Mouse (Mus musculus): ENCODE measurements around the gene Tnfrsf18. TPM values are rescaled to one million over a fixed set of nuclear protein-coding genes. Genes with fewer than 3 reads are reported as not detected.

The Tnfrsf18 gene
- total and polyA plus RNA-seq, 2 experiments from 2014 or later, result 1.2 TPM; not detected in 1

DNA sequence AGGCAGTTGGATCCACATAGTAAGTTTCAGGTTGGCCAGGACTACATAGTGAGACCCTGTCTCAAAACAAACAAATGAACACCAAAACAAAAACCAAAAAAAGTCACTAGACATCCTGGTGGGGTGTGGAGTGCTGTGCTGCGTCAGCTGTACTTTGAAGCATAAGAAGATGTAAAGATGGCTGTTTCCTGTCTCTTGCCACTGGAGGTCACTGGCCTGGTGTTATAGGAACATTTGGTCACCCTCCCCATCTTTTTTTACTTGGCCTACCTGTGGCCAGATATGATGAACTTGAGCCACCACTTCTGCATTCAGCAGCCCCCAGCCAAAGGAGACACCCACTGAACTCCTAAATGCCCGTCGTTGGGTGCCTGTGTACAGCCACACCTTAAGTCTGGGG, 4.6 kb upstream of the Tnfrsf18 start:
- Histone ChIP-seq H3K27ac (ENCODE audit: low read depth, low read length) (no peak overlapping the region), H3K4me3 (ENCODE audit: low read depth, low read length) (no peak overlapping the region), H3K4me1 (ENCODE audit: insufficient read depth) (no peaks in the 10 kb centered on the region), H3K27me3 (ENCODE audit: insufficient read depth, low read length) (no peaks in the 10 kb centered on the region), H3K9me3 (ENCODE audit: low read length) (no peaks in the 10 kb centered on the region), H3K4me2 (ENCODE audit: low read depth) (no peak overlapping the region), H3K36me3 (ENCODE audit: insufficient read depth) (no peaks in the 10 kb centered on the region), H3K9ac (no peak overlapping the region)
- 87% methylated on average over 3 of the region's 3 CpGs for WGBS
- ATAC-seq (no peak), DNase-seq (no peak)
- no peak for TF ChIP-seq CTCF (IDR thresholded peaks at IDR 0.05; ENCODE audit: low read depth)

DNA sequence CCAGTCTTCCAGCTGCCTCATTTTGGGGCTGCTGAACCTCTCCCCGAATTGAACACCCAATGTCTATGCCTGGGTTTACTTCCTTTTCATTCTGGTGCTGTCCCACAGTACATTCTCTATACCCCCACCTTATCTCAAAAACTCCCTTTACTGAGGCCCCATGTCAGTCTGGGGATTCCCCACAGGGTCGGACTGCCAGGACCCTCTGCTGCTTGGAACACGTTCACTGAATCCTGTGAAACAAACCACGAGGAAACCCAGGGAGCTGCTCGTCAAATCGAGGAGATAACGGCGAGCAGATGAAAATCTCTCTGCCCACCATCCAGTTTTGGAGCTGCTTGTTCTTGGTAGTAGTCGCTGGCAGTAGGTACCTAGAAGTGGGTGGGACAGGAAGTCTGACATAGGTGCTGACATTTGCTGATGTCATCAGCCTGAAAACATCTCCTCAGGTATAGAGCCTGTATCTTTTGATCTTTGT, 4.0 kb upstream of the Tnfrsf18 start:
- WGBS, result 88% methylated on average over 9 of the region's 9 CpGs

DNA sequence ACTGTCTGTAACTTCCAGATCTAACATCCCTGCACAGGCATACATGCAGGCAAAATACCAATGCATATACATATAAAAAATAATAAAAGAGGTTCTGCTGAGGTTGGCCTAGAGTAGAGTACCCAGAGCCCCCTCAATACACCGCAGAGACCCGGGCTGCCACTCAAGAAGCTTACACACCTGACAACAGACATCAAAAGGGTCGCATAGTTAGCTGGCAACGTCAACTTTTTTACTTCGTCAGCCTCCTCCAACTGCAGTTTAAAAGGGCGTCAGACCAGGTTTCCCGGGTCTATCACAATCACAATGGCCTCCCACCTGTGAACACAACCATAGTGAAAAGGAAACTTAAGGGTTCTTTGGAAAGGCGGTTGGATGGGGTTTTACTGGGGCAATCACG, 2.4 kb upstream of the Tnfrsf18 start:
- no peaks in the 10 kb centered on the region for H3K27me3 ChIP-seq (ENCODE audit: insufficient read depth, low read length)
- no peaks in the 10 kb centered on the region for H3K9me3 ChIP-seq (ENCODE audit: low read length)
- no peak overlapping the region for H3K9ac ChIP-seq
- H3K4me1 ChIP-seq (ENCODE audit: insufficient read depth), result no peaks in the 10 kb centered on the region
- no peak for DNase-seq
- 78% methylated on average over 9 of the region's 9 CpGs for WGBS
- no peak for TF ChIP-seq CTCF (IDR thresholded peaks at IDR 0.05; ENCODE audit: low read depth)
- no peak overlapping the region for H3K4me2 ChIP-seq (ENCODE audit: low read depth)
- no peak overlapping the region for H3K4me3 ChIP-seq (ENCODE audit: low read depth, low read length)
- no peak for ATAC-seq
- peaks cover 3% of the 10 kb centered on the region; the same call in 1 of the 2 replicates for H3K36me3 ChIP-seq (ENCODE audit: insufficient read depth)
- no peak overlapping the region for H3K27ac ChIP-seq (ENCODE audit: low read depth, low read length)

More for the DNA sequence above, 4.0 kb upstream of the Tnfrsf18 start:
- Histone ChIP-seq H3K9ac (no peak overlapping the region), H3K27me3 (ENCODE audit: insufficient read depth, low read length) (no peaks in the 10 kb centered on the region), H3K4me1 (ENCODE audit: insufficient read depth) (no peaks in the 10 kb centered on the region), H3K36me3 (ENCODE audit: insufficient read depth) (no peaks in the 10 kb centered on the region), H3K9me3 (ENCODE audit: low read length) (no peaks in the 10 kb centered on the region), H3K4me3 (ENCODE audit: low read depth, low read length) (no peak overlapping the region), H3K27ac (ENCODE audit: low read depth, low read length) (no peak overlapping the region), H3K4me2 (ENCODE audit: low read depth) (no peak overlapping the region)
- ATAC-seq (no peak), DNase-seq (no peak)
- no peak for TF ChIP-seq CTCF (IDR thresholded peaks at IDR 0.05; ENCODE audit: low read depth)

DNA sequence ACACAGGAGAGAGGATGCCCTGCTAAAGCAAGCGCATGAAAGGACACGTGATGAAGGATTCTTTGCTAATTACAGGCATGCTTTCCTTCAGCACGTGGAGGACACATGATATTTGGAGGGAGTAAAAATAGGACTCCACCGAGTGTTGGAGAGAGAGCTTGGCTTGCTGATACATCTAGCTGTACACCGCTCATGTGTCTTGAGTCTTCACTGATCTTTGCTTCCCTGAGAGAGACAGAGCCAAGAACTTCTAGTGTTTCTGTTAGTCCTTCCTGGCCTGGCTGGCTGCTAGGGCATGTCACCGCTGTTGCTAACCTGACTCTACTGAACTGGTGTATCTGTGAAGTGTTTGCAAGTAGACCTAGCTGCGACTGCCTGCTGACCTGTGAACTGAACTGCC, 1.8 kb upstream of the Tnfrsf18 start:
- H3K9ac ChIP-seq, result no peak overlapping the region
- ATAC-seq (no peak), DNase-seq (no peak)
- H3K4me2 ChIP-seq (ENCODE audit: low read depth), result no peak overlapping the region
- no peaks in the 10 kb centered on the region for H3K27me3 ChIP-seq (ENCODE audit: insufficient read depth, low read length)
- TF ChIP-seq CTCF (IDR thresholded peaks at IDR 0.05; ENCODE audit: low read depth), result no peak
- WGBS, result 91% methylated on average over 7 of the region's 7 CpGs
- H3K4me3 ChIP-seq (ENCODE audit: low read depth, low read length), result no peak overlapping the region
- H3K9me3 ChIP-seq (ENCODE audit: low read length), result no peaks in the 10 kb centered on the region
- H3K4me1 ChIP-seq (ENCODE audit: insufficient read depth), result no peaks in the 10 kb centered on the region
- peaks cover 3% of the 10 kb centered on the region; the same call in 1 of the 2 replicates for H3K36me3 ChIP-seq (ENCODE audit: insufficient read depth)
- H3K27ac ChIP-seq (ENCODE audit: low read depth, low read length), result no peak overlapping the region

DNA sequence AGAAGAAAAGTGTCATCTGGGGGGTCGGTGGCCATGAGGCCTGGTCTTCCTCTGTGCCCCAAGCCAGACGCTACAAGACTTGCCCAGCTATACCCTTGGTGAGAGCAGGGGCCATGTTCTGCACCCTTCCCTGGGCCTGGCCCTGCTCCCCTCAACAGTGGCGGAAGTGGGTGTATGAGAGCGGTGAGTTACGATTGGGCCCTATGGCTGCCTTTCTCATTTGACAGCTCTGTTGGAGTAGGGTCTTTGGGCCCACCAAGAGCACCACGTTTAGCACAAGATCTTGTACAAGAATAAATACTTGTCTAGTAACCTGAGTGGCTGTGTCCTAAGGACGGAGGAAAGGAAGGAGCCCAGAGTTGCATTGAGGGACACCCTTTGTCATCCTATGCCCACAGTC, 2.6 kb downstream of the Tnfrsf18 start:
- no peaks in the 10 kb centered on the region for H3K27me3 ChIP-seq (ENCODE audit: insufficient read depth, low read length)
- H3K9me3 ChIP-seq (ENCODE audit: low read length), result no peaks in the 10 kb centered on the region
- H3K27ac ChIP-seq (ENCODE audit: low read depth, low read length), result no peak overlapping the region
- H3K36me3 ChIP-seq (ENCODE audit: insufficient read depth), result peaks cover 6% of the 10 kb centered on the region; the same call in 1 of the 2 replicates
- WGBS, result 88% methylated on average over 7 of the region's 7 CpGs
- TF ChIP-seq CTCF (IDR thresholded peaks at IDR 0.05; ENCODE audit: low read depth), result no peak
- H3K4me2 ChIP-seq (ENCODE audit: low read depth), result no peak overlapping the region
- ATAC-seq, result no peak
- DNase-seq, result no peak
- H3K4me1 ChIP-seq (ENCODE audit: insufficient read depth), result peaks cover 16% of the 10 kb centered on the region
- H3K4me3 ChIP-seq (ENCODE audit: low read depth, low read length), result no peak overlapping the region
- no peak overlapping the region for H3K9ac ChIP-seq

DNA sequence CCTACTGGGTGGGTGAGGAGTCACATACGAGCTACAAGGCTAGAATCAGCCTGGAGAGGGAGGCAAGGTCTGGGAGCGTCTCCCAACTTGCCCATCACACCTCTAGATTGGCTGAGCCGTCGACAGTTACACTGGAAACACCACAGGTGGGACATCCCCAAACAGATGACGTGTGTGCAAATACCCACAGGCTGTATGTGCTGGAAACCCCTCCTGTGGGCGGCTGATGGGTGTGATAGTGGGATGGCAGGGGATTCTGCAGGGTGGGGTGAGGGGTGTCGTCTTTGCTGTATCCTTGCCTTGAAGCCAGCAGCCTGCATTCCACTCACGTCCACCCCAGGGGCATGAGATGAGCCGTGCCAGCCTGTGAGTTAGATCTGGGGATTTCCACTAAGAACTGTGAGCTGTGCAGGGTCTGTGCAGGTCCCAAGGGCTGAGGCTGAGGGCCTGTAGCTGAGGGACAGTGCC, 4.7 kb downstream of the Tnfrsf18 start:
- H3K9ac ChIP-seq, result peak overlapping the region; percentile 64
- no peaks in the 10 kb centered on the region for H3K9me3 ChIP-seq (ENCODE audit: low read length)
- H3K27me3 ChIP-seq (ENCODE audit: insufficient read depth, low read length), result peaks cover 9% of the 10 kb centered on the region
- H3K4me3 ChIP-seq (ENCODE audit: low read depth, low read length), result peak overlapping the region; percentile 51
- no peak; the same call in 1 of the 2 replicates for TF ChIP-seq CTCF (IDR thresholded peaks at IDR 0.05; ENCODE audit: low read depth)
- DNase-seq, result no peak
- peaks cover 16% of the 10 kb centered on the region for H3K4me1 ChIP-seq (ENCODE audit: insufficient read depth)
- H3K4me2 ChIP-seq (ENCODE audit: low read depth), result peak overlapping the region; percentile 73
- H3K36me3 ChIP-seq (ENCODE audit: insufficient read depth), result peaks cover 6% of the 10 kb centered on the region; the same call in 1 of the 2 replicates
- WGBS, result 68% methylated on average over 9 of the region's 9 CpGs
- H3K27ac ChIP-seq (ENCODE audit: low read depth, low read length), result peak overlapping the region; percentile 64
- peak; percentile 10; the same call in 1 of the 2 replicates for ATAC-seq

DNA sequence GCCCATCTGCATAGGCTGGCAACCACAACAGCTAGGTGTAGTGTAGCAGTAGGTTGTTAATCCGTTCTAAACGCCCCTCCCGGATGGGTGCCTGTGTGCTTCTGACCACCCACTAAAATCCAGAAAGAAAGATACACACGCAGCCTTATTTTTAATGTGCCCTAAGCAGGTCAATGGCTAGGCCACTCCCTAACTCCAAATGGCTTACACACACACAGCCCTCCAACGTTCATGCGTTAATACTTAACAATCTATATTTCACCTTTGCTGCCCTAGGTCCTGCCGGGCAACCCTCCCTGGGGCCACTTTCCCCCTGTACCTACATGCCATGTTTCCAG, 5.3 kb downstream of the Tnfrsf18 start:
- H3K4me3 ChIP-seq (ENCODE audit: low read depth, low read length), result peak overlapping the region; percentile 51
- H3K9ac ChIP-seq, result peak overlapping the region; percentile 64
- H3K9me3 ChIP-seq (ENCODE audit: low read length), result no peaks in the 10 kb centered on the region
- peak overlapping the region; percentile 73 for H3K4me2 ChIP-seq (ENCODE audit: low read depth)
- H3K36me3 ChIP-seq (ENCODE audit: insufficient read depth), result peaks cover 6% of the 10 kb centered on the region; the same call in 1 of the 2 replicates
- peak overlapping the region; percentile 64 for H3K27ac ChIP-seq (ENCODE audit: low read depth, low read length)
- H3K27me3 ChIP-seq (ENCODE audit: insufficient read depth, low read length), result peaks cover 14% of the 10 kb centered on the region
- no peak for TF ChIP-seq CTCF (IDR thresholded peaks at IDR 0.05; ENCODE audit: low read depth)
- ATAC-seq, result peak; percentile 4; the same call in 1 of the 2 replicates
- no peak for DNase-seq
- H3K4me1 ChIP-seq (ENCODE audit: insufficient read depth), result peaks cover 16% of the 10 kb centered on the region
- 6% methylated on average over 7 of the region's 7 CpGs for WGBS

Data from forebrain, postnatal 0 days (tissue).